Mouse (Mus musculus) frontal cortex, postnatal 10 days (tissue): ENCODE measurements at regions not wholly inside any gene's neighbourhood (a gene's known extent, or its start where the extent isn't known, plus 50 kb on each side); places are given as distances from the start of the nearest gene placed in this dataset.
A peak's percentile ranks its signal among the peaks of the same experiment; 100 is the strongest.
"Not testable (repeated sequence)": the region's sequence is repeated elsewhere in the genome, so short reads cannot be mapped to it uniquely, and the experiment has no call there.

Source experiments
- DNase-seq, 2 experiments: peaks; one replicate each; pipeline ENCODE4 v3.0.0; 2022; ENCODE audit warnings: low spot score in 2 of 2, mixed read lengths in 1 of 2

DNA sequence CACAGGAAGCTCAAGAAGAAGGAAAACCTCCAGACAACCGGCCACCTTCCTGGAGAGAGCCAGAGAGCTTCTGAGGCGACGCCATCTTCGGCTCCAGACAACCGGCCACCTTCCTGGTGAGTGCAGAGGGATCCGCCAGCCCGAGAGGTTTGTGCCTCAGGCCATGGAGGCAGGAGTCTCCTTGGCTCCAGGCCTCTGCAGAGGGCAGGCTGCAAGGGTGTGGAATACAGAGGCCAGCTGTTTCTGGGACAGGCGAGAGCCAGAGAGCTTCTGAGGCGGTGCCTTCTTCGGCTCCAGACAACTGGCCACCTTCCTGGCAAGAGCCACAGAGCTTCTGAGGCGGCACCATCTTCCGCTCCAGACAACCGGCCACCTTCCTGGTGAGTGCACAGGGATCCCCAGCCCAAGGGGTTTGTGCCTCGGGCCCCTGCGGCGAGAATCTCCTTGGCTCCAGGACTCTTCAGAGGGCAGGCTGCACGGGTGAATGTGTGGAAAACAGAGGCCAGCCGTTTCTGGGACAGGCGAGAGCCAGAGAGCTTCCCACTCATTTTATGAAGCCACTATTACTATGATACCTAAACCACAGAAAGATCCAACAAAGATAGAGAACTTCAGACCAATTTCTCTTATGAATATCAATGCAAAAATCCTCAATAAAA, 441.4 kb downstream of the Arl6ip6 start:
- DNase-seq: not testable (repeated sequence)

DNA sequence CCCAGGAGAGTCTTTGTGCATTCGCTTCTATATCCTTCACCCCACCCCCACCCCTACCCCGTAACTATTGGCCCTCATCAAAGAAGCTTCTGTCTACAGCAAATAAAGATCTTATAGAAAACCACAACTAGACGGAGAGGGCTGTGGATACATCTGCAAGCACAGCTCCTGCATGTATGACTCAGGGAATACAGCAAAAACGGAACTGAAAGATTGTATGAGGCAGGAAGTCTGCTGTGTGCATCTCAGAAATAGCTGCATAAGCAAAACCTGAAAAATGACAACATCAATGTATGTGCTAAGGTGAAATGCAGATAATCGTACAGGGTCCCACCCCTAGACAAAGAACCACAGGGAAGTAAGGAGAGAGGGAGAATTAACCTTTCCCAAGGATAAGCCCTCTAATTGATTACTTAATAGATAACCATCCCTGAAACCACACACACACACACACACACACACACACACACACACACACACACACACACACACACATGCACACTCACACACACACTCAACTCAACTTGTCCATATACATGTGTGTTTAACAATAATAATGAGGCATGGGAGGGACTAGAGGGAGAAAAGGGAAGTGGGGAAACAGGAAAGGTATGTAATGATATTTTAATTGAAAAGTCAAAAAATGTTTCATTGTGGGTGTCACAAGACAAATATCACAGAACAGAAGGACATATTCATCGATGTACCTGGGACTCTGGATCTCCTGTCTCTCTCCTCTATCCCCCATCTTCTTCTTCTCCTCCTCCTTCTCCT, 416.6 kb downstream of the Rprm start:
- DNase-seq: no peak

DNA sequence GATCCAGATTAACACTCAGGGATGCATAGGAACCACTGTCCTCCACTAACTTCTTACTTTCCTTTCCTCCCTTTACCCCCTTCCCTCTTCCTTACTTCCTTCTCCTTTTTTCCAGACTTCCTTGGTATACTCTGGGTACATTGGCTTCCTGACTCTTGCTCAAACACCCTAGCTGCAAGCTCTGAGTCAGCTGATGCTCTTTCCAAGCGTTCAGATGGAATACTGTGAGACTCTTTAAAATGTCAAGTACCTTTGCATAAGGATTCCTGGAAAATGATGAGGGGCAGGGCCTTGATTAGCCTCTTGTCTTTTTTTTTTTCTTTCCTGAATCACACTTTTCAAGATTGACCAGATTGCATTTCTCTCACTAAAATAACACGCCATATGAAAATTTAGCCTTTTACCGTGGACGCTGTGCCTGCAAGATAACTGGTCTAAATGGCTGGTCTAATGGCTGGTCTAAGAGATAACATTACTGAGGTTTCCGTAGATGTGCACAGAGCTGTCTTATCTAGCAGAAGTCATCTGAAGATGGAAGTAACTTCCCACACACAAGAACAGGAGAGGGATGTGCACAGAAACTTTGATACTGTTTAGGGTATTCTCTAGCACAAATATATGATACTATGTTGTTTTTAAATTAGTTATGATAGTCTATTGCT, 404.9 kb downstream of the Rprm start:
- no peak for DNase-seq

DNA sequence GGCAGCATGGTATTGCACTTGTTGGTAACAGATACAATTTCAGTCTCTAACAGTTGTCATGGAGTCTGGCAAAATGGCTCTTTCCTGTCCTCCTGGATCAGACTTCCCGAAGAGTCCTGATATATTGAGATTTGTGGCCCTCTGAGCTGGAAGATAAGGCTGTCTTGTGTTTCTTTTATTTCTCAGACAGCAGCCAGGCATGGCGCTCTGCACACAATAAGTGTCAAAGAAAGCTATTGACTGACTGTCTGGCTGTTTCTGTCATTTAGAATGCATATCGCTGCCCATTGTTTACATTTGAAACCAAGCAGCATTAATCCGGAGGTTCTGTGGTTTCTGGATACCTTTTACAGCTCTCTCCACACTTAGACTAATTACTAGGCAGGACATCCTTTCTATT, 402.8 kb downstream of the Rprm start:
- DNase-seq: no peak

DNA sequence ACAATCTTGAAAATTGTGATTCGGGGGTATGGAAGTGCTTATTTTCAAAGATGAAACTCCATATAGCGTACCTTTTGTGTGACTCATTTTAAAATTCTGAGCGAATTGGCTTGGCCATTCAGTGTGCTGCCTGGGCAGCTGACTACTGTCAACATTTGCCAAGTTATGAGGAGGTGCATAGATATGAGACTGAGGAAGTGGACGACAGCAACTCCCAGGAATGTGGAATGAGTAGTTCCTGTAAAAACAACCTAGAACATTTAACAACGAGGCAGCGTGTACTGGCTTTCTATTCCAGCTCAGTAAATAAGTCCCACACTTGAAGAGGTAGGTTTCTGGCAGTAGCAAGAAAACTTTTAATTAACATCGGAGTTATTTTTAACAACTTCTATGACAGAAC, 398.1 kb downstream of the Rprm start:
- no peak for DNase-seq

DNA sequence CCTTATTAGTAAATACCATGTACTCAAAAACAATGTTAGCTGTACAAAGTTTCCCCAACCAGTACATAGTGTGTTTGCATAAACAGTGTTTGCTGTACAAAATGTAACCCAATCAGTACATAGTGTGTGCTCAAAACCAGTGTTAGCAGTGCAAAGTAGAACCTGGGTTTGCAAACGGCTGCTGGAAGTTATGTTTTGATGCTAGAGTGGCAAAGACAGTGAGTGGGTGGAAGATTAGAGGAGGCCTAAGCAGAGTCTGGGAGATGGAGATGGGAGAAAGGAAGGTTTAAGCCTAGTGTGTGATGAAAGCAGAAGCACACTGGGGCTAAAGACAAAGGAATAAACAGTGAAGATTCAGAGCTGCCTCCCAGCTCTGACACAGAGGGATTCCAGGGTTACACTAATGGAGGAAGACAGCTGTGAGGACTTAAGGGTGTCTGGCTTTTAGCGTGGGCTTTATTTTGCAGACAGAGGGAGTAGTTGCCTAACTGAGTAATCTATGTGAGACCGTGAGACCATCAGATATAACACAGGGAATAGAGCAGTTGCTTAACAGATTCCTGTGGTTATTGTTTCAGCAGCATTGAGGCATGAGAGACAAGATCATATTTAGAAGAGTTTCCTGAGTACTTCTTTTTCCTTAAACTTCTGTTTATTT, 396.0 kb downstream of the Rprm start:
- no peak for DNase-seq

DNA sequence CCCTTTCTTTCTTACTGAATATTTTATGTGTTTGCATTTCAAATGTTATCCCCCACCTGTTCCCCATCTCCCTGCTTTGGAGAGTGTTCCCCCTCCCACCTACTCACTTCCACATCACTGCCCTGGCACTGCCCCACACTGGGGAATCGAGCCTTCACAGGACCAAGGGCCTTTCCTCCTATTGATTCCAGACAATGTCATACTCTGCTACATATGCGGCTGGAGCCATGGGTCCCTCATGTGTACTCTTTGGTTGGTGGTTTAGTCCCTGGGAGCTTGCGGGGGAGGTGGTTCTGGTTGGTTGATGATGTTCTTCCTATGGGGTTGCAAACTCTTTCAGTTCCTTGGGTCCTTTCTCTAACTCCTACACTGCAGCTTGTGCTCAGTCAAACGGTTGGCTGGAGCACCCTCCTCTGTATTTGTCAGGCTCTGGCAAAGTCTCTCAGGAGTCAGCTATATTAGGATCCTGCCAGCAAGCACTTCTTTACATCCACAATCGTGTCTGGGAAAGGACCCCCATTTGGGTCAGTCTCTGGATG, 393.7 kb downstream of the Rprm start:
- DNase-seq: no peak

DNA sequence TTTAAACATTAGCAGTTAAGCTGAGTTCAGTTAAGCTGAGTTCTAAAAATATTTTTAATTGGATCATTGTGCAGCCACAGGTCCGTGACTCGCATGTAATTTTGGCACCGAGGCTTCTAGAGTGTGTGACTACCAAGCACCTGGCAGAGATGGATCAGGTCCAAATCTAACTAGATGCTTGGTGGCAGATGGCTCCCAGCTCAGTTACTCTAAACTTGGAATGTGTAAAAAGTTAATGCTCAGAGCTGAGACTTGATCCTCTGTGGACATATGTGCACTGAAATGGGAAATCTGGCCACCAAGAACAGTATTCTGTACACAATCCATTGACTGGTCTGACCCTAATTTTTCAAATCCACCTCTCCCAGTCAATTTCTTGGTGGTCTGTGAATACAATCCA, 374.1 kb downstream of the Rprm start:
- DNase-seq: peak; percentile 51 to 57

DNA sequence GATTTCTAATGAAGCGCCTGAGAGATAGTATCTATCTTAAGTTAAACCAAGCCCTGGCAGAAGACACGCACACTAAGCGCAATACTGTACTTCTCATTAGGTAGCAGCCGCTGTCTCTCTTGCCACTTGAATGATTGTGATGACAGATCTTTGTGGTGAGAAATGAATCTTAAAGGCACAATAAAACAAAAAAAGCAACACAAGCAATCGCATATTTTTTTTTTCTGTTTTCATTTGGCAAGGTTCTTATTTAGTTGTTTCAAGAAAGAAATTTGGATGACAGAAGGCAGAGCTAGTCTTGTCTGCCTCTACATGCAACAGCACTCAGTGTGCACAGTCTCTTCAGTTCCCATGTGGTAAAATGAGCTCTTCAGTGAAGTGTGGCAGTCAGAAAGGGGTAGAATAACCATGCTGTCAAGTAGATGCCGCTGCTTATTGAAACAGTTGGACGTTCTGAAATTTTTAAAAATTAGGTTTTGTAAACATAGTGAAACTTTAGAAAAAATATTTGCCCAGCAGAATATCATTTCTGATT, 372.2 kb downstream of the Rprm start:
- DNase-seq: no peak

DNA sequence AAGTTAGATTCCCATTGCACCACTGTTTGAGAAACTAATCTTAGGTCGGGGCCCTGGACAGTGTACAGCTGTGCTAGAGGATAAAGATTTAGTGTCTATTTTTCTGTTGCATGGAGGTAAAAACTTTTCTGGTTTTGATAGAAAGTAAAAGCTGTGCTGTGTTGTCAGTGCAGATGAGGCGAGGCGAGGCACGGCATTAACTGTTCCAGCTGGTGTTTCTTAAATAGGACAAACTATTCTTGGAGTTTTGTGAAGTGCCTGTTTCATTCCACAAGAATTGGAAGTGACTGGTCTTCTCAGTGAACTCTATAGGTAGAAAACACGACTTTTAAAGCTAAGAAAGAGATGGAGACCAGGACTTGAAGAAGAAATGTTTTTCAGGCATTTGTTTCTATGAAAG, 370.3 kb downstream of the Rprm start:
- no peak for DNase-seq

DNA sequence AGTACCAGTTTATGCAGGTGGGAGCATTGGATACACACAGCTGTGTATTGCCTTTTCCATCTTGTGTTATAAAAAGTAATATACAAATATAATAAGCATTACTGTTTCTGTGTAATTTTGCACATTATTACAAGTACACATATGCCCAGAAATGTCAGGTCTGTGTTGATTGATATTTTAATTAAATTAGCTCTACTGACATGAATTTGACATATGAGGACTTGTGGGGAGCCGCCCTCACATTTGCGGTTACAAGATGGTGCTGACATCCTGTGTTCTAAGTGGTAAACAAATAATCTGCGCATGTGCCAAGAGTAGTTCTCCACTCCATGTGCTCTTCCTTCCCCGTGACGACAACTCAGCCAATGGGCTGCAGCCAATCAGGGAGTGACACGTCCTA, 362.1 kb downstream of the Rprm start:
- no peak for DNase-seq

DNA sequence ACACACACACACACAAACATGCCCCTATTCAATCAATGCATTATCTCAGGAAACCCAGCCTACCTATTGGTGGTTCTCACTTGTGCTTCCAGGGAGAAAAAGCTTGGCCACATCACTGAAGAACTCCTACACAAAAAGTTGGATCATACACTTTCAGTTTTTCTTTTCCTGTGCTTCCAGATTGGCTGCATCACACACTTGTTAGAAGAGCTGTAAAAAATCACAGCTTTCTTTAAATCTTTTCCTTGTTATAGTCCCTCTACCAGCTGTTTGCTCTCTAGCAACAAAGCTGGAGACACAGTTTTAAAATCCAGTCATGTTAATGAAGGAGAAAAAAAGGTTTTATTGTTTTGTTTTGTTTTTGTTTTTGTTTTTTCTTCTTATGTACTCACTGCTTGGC, 356.7 kb downstream of the Rprm start:
- peak in 1 of 2 experiments; percentile 6 for DNase-seq

DNA sequence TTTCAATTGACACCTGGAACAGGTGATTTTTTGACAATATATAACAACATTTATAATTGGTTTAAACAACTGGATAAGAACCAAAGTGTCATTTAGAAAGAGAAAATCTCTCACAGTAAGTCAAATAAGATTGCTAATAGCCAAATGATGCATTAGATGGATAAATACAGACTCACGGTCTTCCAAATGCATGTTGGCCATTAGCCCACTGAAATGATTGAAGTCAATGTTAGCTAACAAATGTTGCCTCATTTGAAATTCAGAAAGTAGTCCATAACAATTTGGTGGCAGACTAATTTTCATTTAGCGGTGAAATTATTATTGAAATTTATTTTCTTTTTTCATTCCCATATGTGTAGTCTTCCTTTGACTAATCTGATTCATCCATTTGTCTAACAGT, 354.9 kb downstream of the Rprm start:
- DNase-seq: no peak

DNA sequence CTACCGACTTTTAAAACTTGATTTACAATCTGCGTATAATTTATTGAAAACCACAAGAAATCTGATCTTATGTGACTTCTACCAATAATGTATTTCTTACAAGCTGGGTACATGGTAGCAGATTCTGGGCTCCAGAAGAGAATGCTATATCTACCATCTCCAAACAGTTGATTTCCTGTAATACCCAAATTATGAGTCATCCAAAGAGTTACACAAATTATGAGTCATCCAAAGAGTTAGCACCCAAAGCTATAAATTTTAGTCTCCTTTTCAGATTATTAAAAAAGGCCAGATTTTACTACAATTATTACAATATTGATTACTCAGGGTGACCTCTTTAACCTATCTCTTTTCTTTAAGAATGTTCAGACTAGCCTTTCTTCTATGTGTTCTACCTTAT, 321.9 kb downstream of the Rprm start:
- DNase-seq: no peak

DNA sequence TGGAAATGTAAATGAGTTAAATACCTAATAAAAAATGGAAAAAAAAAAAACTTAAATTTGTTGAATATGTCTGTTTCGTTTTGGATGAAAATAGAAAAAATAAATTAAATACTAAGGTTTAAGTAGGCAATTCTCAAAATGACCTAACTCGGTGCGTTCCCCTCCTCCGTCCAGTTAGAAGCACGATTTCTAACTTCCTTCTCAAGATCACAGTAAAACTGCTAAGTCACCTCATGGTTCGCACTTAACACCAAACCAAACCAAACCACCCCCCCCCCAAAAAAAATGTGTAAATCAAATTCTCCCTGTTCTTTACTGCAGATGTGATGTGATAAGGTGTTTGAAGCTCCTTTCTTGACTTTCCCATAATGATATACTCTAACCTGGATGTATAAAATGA, 303.3 kb downstream of the Rprm start:
- not testable (repeated sequence) for DNase-seq

DNA sequence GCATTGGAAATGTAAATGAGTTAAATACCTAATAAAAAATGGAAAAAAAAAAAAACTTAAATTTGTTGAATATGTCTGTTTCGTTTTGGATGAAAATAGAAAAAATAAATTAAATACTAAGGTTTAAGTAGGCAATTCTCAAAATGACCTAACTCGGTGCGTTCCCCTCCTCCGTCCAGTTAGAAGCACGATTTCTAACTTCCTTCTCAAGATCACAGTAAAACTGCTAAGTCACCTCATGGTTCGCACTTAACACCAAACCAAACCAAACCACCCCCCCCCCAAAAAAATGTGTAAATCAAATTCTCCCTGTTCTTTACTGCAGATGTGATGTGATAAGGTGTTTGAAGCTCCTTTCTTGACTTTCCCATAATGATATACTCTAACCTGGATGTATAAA, 296.8 kb downstream of the Rprm start:
- not testable (repeated sequence) for DNase-seq

DNA sequence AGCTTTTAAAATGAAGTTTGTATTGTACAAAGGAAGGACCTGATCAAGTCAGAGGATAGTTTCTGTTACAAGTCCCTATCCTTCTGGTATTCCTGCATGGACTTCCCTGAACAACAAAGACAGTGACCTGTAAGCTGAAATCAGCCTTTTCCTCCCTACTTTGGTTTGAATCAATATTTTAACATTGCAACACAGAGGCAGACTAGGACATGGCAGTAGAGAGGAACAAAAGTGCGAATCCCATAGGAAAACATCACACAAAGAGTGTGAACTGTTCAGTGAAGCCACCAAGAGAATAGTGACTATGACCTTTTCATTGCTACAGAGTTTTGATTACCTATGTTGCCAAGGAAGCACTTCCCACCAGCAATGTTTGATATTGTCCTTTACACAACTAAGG, 288.7 kb downstream of the Rprm start:
- no peak for DNase-seq

DNA sequence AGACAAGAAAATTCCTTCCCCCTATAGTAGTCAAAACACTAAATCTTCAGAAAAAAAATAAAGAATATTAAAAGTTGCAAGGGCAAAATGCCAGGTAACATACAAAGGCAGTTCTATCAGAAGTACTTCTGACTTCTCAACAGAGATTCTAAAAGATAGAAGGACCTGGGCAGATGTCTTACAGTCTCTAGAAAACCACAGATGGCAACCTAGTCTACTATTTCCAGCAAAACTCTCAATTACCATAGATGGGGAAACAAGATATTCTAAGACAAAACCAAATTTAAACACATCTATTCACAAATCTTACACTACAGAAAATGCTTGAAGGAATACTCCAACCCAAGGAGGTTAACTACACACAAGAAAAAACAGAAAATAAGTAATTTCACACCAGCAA, 281.7 kb downstream of the Rprm start:
- no peak for DNase-seq

DNA sequence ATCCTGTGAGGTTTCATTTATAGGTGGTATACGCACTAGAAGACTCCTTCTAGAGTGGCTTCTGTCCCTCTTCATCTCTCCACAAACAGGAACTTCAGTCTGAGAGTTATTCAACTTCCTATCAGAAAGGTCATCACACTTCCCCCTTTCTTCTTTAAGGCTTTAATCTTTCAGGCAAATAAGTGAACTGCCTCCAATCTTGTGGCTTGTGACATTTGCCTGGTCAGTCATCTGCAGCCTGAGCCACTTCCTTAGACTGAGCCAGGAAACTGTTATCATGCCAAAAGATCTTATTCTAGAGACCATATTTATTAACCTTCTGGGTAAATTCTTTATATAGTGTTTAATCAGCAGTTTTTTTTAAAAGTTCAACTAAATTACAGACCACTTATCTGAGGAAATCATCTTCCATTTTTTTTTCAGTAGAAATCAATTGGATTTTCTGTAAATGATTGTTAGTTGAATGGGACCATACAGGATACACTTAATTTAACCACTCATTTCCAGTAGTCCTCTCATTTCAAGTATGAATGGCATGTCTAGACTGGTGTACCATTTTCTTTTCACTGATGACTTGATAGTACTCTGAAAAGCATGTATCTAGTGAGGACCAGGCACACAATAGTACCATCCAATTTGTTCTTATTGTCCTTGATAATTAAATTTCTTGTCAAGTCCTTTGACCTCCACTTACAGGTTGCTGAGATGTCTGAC, 234.4 kb downstream of the Rprm start:
- no peak for DNase-seq
